Mouse (Mus musculus): Measurements from ENCODE around the gene Gm13090. TPM values are rescaled to one million over a fixed set of nuclear protein-coding genes. Genes with fewer than 3 reads are reported as not detected.

The Gm13090 gene
- polyA plus RNA-seq (2012; rRNA removed): not detected in 2 replicates

GRCm38 (mm10) chr4:151089270-151089669 is at the start of gene Gm13090:
Gene Gm13090, plus strand, starts transcription at chr4:151089570.
- TF ChIP-seq POLR2A (IDR thresholded peaks at IDR 0.05; ENCODE audit: low read depth, low read length) (no peak), CTCF (IDR thresholded peaks at IDR 0.05; ENCODE audit: extremely low read depth, insufficient read depth, insufficient read length, insufficient replicate concordance) (no peak)
- Histone ChIP-seq H3K27ac (ENCODE audit: insufficient read depth, low read length) (no peak within 1 kb of the TSS), H3K36me3 (ENCODE audit: control insufficient read depth, insufficient read depth, low read length) (no peaks in the 10 kb centered on the region), H3K4me1 (ENCODE audit: control insufficient read depth, insufficient read depth, insufficient read length) (no peaks in the 10 kb centered on the region), H3K4me3 (ENCODE audit: extremely low read depth, insufficient read depth, insufficient read length) (no peak within 1 kb of the TSS), H3K27me3 (ENCODE audit: control insufficient read depth, insufficient read depth, low read length) (no peaks in the 10 kb centered on the region)
- 81% methylated on average over 7 of the region's 7 CpGs for WGBS
- no peak for DNase-seq (ENCODE audit: low read depth in 1 of 2, low spot score in 2 of 2)

GRCm38 (mm10) chr4:151041506-151041905 is 47.9 kb upstream of the Gm13090 start:
- WGBS: 90% methylated on average over 5 of the region's 5 CpGs

GRCm38 (mm10) chr4:151043281-151043680 is 46.1 kb upstream of the Gm13090 start:
- H3K4me3 ChIP-seq (ENCODE audit: extremely low read depth, insufficient read depth, insufficient read length): no peak overlapping the region
- WGBS: 75% methylated on average over 5 of the region's 5 CpGs
- no peak for TF ChIP-seq POLR2A (IDR thresholded peaks at IDR 0.05; ENCODE audit: low read depth, low read length)
- TF ChIP-seq CTCF (IDR thresholded peaks at IDR 0.05; ENCODE audit: extremely low read depth, insufficient read depth, insufficient read length, insufficient replicate concordance): no peak
- no peak for DNase-seq (ENCODE audit: low read depth in 1 of 2, low spot score in 2 of 2)
- peaks cover 3% of the 10 kb centered on the region; the same call in 1 of the 2 replicates for H3K27me3 ChIP-seq (ENCODE audit: control insufficient read depth, insufficient read depth, low read length)
- no peaks in the 10 kb centered on the region; the same call in 1 of the 2 replicates for H3K4me1 ChIP-seq (ENCODE audit: control insufficient read depth, insufficient read depth, insufficient read length)
- no peak overlapping the region for H3K27ac ChIP-seq (ENCODE audit: insufficient read depth, low read length)
- H3K36me3 ChIP-seq (ENCODE audit: control insufficient read depth, insufficient read depth, low read length): peaks cover 6% of the 10 kb centered on the region

More at GRCm38 (mm10) chr4:151041506-151041905, 47.9 kb upstream of the Gm13090 start:
- Histone ChIP-seq H3K4me3 (ENCODE audit: extremely low read depth, insufficient read depth, insufficient read length) (no peak overlapping the region), H3K27ac (ENCODE audit: insufficient read depth, low read length) (no peak overlapping the region), H3K36me3 (ENCODE audit: control insufficient read depth, insufficient read depth, low read length) (no peaks in the 10 kb centered on the region), H3K4me1 (ENCODE audit: control insufficient read depth, insufficient read depth, insufficient read length) (no peaks in the 10 kb centered on the region; the same call in 1 of the 2 replicates), H3K27me3 (ENCODE audit: control insufficient read depth, insufficient read depth, low read length) (peaks cover 3% of the 10 kb centered on the region; the same call in 1 of the 2 replicates)
- TF ChIP-seq CTCF (IDR thresholded peaks at IDR 0.05; ENCODE audit: extremely low read depth, insufficient read depth, insufficient read length, insufficient replicate concordance) (no peak), POLR2A (IDR thresholded peaks at IDR 0.05; ENCODE audit: low read depth, low read length) (no peak)
- no peak for DNase-seq (ENCODE audit: low read depth in 1 of 2, low spot score in 2 of 2)

GRCm38 (mm10) chr4:151044037-151044943 is 45.1 kb upstream of the Gm13090 start, which contains the start of gene Per3:
Gene Per3, minus strand, starts transcription at chr4:151044665.
- H3K27ac ChIP-seq (ENCODE audit: insufficient read depth, low read length): peak within 1 kb of the TSS; percentile 73
- peak; percentile 81 to 92 for DNase-seq (ENCODE audit: low read depth in 1 of 2, low spot score in 2 of 2)
- peaks cover 8% of the 10 kb centered on the region for H3K36me3 ChIP-seq (ENCODE audit: control insufficient read depth, insufficient read depth, low read length)
- peak within 1 kb of the TSS; percentile 68 for H3K4me3 ChIP-seq (ENCODE audit: extremely low read depth, insufficient read depth, insufficient read length)
- H3K27me3 ChIP-seq (ENCODE audit: control insufficient read depth, insufficient read depth, low read length): peaks cover 3% of the 10 kb centered on the region; the same call in 1 of the 2 replicates
- under 1% methylated on average over 79 of the region's 79 CpGs for WGBS
- H3K4me1 ChIP-seq (ENCODE audit: control insufficient read depth, insufficient read depth, insufficient read length): no peaks in the 10 kb centered on the region; the same call in 1 of the 2 replicates
- peak; percentile 33 for TF ChIP-seq POLR2A (IDR thresholded peaks at IDR 0.05; ENCODE audit: low read depth, low read length)
- no peak for TF ChIP-seq CTCF (IDR thresholded peaks at IDR 0.05; ENCODE audit: extremely low read depth, insufficient read depth, insufficient read length, insufficient replicate concordance)

GRCm38 (mm10) chr4:151044944-151045570 is 44.3 kb upstream of the Gm13090 start:
- Histone ChIP-seq H3K27me3 (ENCODE audit: control insufficient read depth, insufficient read depth, low read length) (peaks cover 3% of the 10 kb centered on the region; the same call in 1 of the 2 replicates), H3K4me3 (ENCODE audit: extremely low read depth, insufficient read depth, insufficient read length) (peak overlapping the region; percentile 56), H3K27ac (ENCODE audit: insufficient read depth, low read length) (no peak overlapping the region; the same call in 1 of the 2 replicates), H3K36me3 (ENCODE audit: control insufficient read depth, insufficient read depth, low read length) (peaks cover 15% of the 10 kb centered on the region), H3K4me1 (ENCODE audit: control insufficient read depth, insufficient read depth, insufficient read length) (no peaks in the 10 kb centered on the region; the same call in 1 of the 2 replicates)
- no peak for TF ChIP-seq POLR2A (IDR thresholded peaks at IDR 0.05; ENCODE audit: low read depth, low read length)
- 6% methylated on average over 21 of the region's 21 CpGs for WGBS
- DNase-seq (ENCODE audit: low read depth in 1 of 2, low spot score in 2 of 2): no peak

GRCm38 (mm10) chr4:151046524-151046923 is 42.8 kb upstream of the Gm13090 start:
- Histone ChIP-seq H3K27me3 (ENCODE audit: control insufficient read depth, insufficient read depth, low read length) (peaks cover 3% of the 10 kb centered on the region; the same call in 1 of the 2 replicates), H3K36me3 (ENCODE audit: control insufficient read depth, insufficient read depth, low read length) (peaks cover 16% of the 10 kb centered on the region), H3K27ac (ENCODE audit: insufficient read depth, low read length) (no peak overlapping the region), H3K4me1 (ENCODE audit: control insufficient read depth, insufficient read depth, insufficient read length) (no peaks in the 10 kb centered on the region; the same call in 1 of the 2 replicates), H3K4me3 (ENCODE audit: extremely low read depth, insufficient read depth, insufficient read length) (no peak overlapping the region)
- 91% methylated on average over 3 of the region's 3 CpGs for WGBS
- TF ChIP-seq POLR2A (IDR thresholded peaks at IDR 0.05; ENCODE audit: low read depth, low read length): no peak
- TF ChIP-seq CTCF (IDR thresholded peaks at IDR 0.05; ENCODE audit: extremely low read depth, insufficient read depth, insufficient read length, insufficient replicate concordance): no peak
- DNase-seq (ENCODE audit: low read depth in 1 of 2, low spot score in 2 of 2): no peak
